Mouse (Mus musculus) CH12.LX (cell line): ENCODE data around the gene Lgals7. TPM values are rescaled to one million over a fixed set of nuclear protein-coding genes. Genes with fewer than 3 reads are reported as not detected.
A peak's percentile ranks its signal among the peaks of the same experiment; 100 is the strongest.

Experiments
- DNase-seq: peaks from one replicate; pipeline ENCODE4 v3.0.0-alpha.2; 2013; ENCODE audit errors: extremely low read depth
- H3K27ac ChIP-seq: 2 replicates; pipeline ENCODE4 v1.5.1; 2012; ENCODE audit warnings: low read depth, mild to moderate bottlenecking, control low read depth, moderate library complexity; ENCODE audit not compliant: insufficient read depth
- H3K27me3 ChIP-seq: replicated peaks from 2 replicates; pipeline ENCODE3; 2012; ENCODE audit warnings: inconsistent platforms
- H3K36me3 ChIP-seq, 2 experiments: replicated peaks in 1 of 2; 2 replicates each; pipeline versions ENCODE3 to v1.6.1; 2012; ENCODE audit warnings: inconsistent platforms in 1 of 2, low read length in 1 of 2, mild to moderate bottlenecking in 1 of 2, mixed read lengths in 1 of 2, moderate library complexity in 1 of 2; ENCODE audit not compliant: control insufficient read depth in 1 of 2, insufficient read depth in 1 of 2
- H3K4me1 ChIP-seq, 2 experiments: 2 replicates each; pipeline ENCODE4 v1.6.1; 2012; ENCODE audit warnings: inconsistent platforms in 1 of 2, moderate library complexity in 1 of 2; ENCODE audit not compliant: insufficient read depth in 2 of 2, control insufficient read depth in 1 of 2
- H3K4me2 ChIP-seq: 2 replicates; pipeline ENCODE4 v1.6.1; 2012; ENCODE audit warnings: low read depth, mild to moderate bottlenecking, control low read depth; ENCODE audit not compliant: poor library complexity, insufficient read depth, severe bottlenecking
- H3K4me3 ChIP-seq, 3 experiments: fragments of 150-350 bp in 1 of 3; sonication (generic) in 1 of 3; replicated peaks in 1 of 3; 2 replicates each; pipeline versions ENCODE3 to v1.5.1; 2011 to 2012; ENCODE audit warnings: low read depth in 2 of 3, low read length in 2 of 3, mild to moderate bottlenecking in 2 of 3, moderate library complexity in 2 of 3, control low read depth in 1 of 3, improper control_type of control experiment in 1 of 3, inconsistent platforms in 1 of 3, mixed read lengths in 1 of 3; ENCODE audit not compliant: poor library complexity in 1 of 3
- H3K79me2 ChIP-seq: replicated peaks from 2 replicates; pipeline ENCODE4 v1.6.1; 2012; ENCODE audit warnings: mild to moderate bottlenecking, moderate library complexity; ENCODE audit not compliant: control insufficient read depth, poor library complexity, insufficient read depth, severe bottlenecking; ENCODE audit errors: extremely low read depth
- H3K9ac ChIP-seq: 2 replicates; pipeline ENCODE4 v1.6.1; 2012; ENCODE audit warnings: low read depth, mild to moderate bottlenecking, control low read depth, moderate library complexity; ENCODE audit not compliant: insufficient read depth
- H3K9me3 ChIP-seq: replicated peaks from 2 replicates; pipeline ENCODE3; 2012; ENCODE audit warnings: low read length, inconsistent platforms, mixed read lengths
- CHD1 ChIP-seq: IDR thresholded peaks from 2 replicates; pipeline ENCODE4 v1.6.1; 2012; ENCODE audit warnings: low read depth, low read length, improper control_type of control experiment, inconsistent platforms
- CTCF ChIP-seq, 2 experiments: IDR thresholded peaks in 1 of 2; conservative IDR thresholded peaks in 1 of 2; 2 replicates each; pipeline ENCODE4 v1.5.1; 2011 to 2012; ENCODE audit warnings: low read depth in 2 of 2, low read length in 2 of 2, improper control_type of control experiment in 1 of 2, inconsistent platforms in 1 of 2, mild to moderate bottlenecking in 1 of 2, moderate library complexity in 1 of 2
- EP300 ChIP-seq: IDR thresholded peaks from 2 replicates; pipeline ENCODE4 v1.6.1; 2011; ENCODE audit warnings: low read length, improper control_type of control experiment
- ETS1 ChIP-seq: conservative IDR thresholded peaks from 2 replicates; pipeline ENCODE4 v1.6.1; 2012; ENCODE audit warnings: low read depth, mild to moderate bottlenecking, inconsistent platforms, low read length, improper control_type of control experiment, moderate library complexity
- IRF4 ChIP-seq: IDR thresholded peaks from 2 replicates; pipeline ENCODE4 v1.6.1; 2014; ENCODE audit warnings: low read depth, mild to moderate bottlenecking, inconsistent platforms, low read length, improper control_type of control experiment
- JUN ChIP-seq: IDR thresholded peaks from 2 replicates; pipeline ENCODE4 v1.6.1; 2011; ENCODE audit warnings: low read depth, mild to moderate bottlenecking, low read length, improper control_type of control experiment, moderate library complexity; ENCODE audit not compliant: insufficient read depth
- MXI1 ChIP-seq: IDR thresholded peaks from 2 replicates; pipeline ENCODE4 v1.6.1; 2011; ENCODE audit warnings: mild to moderate bottlenecking, low read depth, low read length, improper control_type of control experiment
- POLR2A ChIP-seq: IDR thresholded peaks from 2 replicates; pipeline ENCODE4 v1.6.1; 2011; ENCODE audit warnings: low read depth, mild to moderate bottlenecking, improper control_type of control experiment, low read length
- SIN3A ChIP-seq: IDR thresholded peaks from 2 replicates; pipeline ENCODE4 v1.6.1; 2012; ENCODE audit warnings: low read length, improper control_type of control experiment, inconsistent platforms
- TCF12 ChIP-seq: IDR thresholded peaks from 2 replicates; pipeline ENCODE4 v1.6.1; 2014; ENCODE audit warnings: low read depth, mild to moderate bottlenecking, inconsistent platforms, low read length, improper control_type of control experiment
- ZMIZ1 ChIP-seq: IDR thresholded peaks from 2 replicates; pipeline ENCODE4 v1.6.1; 2012; ENCODE audit warnings: low read depth, mild to moderate bottlenecking, inconsistent platforms, low read length, improper control_type of control experiment
- dilution Hi-C: fragments of 300-500 bp; cut with MboI; formaldehyde crosslinking; loops from 2 replicates; pipeline ENCODE4 v1.14.3; 2020; ENCODE audit warnings: low sequenced_read_pairs; ENCODE audit not compliant: extremely low pct_unique_long_range_greater_than_20kb, extremely low pct_ligation_motif_present
- in situ Hi-C: fragments of 300-500 bp; cut with MboI; formaldehyde crosslinking; loops from 3 replicates; pipeline ENCODE4 v1.14.3; 2019; ENCODE audit warnings: low sequenced_read_pairs, low pct_ligation_motif_present, low pct_unique_long_range_greater_than_20kb, mixed read lengths
- polyA plus RNA-seq: library from polyadenylated mRNA; unstranded; fragments of >175 nt; gene quantifications from 2 replicates; pipeline ENCODE4 v1.2.1, GENCODE M21; 2012; ENCODE audit warnings: low read depth; ENCODE audit not compliant: insufficient read length
- total RNA-seq, 2 experiments: library from RNA; depleted of rRNA; stranded (reverse); fragments of 300-350 nt in 1 of 2; fragments of >200 nt in 1 of 2; gene quantifications; 2 replicates each; pipeline ENCODE4 v1.2.3; 2012 to 2014

Gene Lgals7
- total and polyA plus RNA-seq, 3 experiments = not detected

DNA sequence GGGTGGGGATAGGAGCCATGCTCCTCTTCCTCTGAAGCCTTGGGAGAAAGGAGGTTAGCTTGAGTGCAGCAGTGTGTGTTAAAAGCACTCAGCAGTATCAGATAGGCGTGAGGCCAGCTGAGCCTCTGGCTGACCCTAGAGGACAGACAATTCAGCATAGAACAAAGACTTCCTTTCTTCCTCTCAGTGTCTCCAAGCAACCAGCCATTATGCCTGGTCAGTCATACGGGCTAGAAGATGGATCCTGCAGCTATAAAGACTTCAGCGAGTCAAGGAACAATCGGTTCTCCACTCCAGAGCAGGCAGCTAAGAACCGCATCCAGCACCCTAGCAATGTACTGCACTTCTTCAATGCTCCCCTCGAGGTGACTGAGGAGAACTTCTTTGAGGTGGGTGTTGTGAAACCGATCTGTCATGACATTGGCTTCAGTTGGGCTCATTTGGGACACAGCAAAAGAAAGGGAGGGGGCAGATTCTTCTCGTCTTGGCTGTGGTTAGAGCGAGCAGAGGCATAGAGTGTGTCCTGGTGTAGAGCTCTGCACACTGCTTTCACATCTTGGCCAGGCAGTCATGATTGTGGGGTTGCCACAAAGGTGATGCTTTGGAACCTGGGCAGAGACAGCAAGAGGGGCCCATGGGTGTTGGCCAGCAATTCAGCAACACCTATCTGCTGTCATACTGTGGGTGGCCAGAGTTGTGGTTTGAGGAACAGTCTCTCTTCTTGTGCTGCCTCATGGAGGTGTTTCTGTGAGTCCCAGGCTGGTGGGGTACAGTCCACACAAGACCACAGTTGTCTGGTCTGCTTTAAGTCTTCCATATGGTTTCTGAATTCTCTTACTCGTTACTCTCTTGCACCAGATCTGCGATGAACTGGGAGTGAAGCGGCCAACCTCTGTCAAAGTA, 43.0 kb upstream of the Lgals7 start:
- dilution Hi-C loops = no loop called here
- in situ Hi-C loops = no loop called here
- H3K9me3 ChIP-seq = no peaks in the 10 kb centered on the region
- TF ChIP-seq POLR2A (peak; percentile 35; the same call in 1 of the 2 replicates), JUN (no peak), CHD1 (no peak), MXI1 (peak; percentile 12; the same call in 1 of the 2 replicates)
- H3K27me3 ChIP-seq = no peaks in the 10 kb centered on the region
- H3K4me2 ChIP-seq = 0 out of 2 replicates have a peak overlapping the region, but pooled peaks have one; percentile 19
- no peak for DNase-seq
- H3K4me1 ChIP-seq = peaks cover 40 to 89% of the 10 kb centered on the region in 2 experiments
- H3K4me3 ChIP-seq = peak overlapping the region in 2 of 3 experiments; percentile 6 to 14
- no peak overlapping the region; the same call in 1 of the 2 replicates for H3K9ac ChIP-seq
- H3K36me3 ChIP-seq = peaks cover 67 to 75% of the 10 kb centered on the region in 2 experiments
- H3K79me2 ChIP-seq = peaks cover 35% of the 10 kb centered on the region
- H3K27ac ChIP-seq = peak overlapping the region; percentile 90

- TF ChIP-seq CTCF (conservative IDR thresholded peaks at IDR 0.05 in 1 of 2, IDR thresholded peaks at IDR 0.05 in 1 of 2; ENCODE audit: low read depth in 2 of 2, low read length in 2 of 2) (no peak), EP300 (peak; percentile 45; the same call in 1 of the 2 replicates), ETS1 (peak; percentile 62), SIN3A (peak; percentile 62; the same call in 1 of the 2 replicates), TCF12 (0 out of 2 replicates have a peak, but pooled peaks have one; percentile 21), MXI1 (0 out of 2 replicates have a peak, but pooled peaks have one; percentile 13)
- H3K4me2 ChIP-seq = no peak overlapping the region
- H3K36me3 ChIP-seq = peaks cover 59 to 68% of the 10 kb centered on the region in 2 experiments
- peaks cover 36 to 83% of the 10 kb centered on the region in 2 experiments for H3K4me1 ChIP-seq
- H3K79me2 ChIP-seq = peaks cover 29% of the 10 kb centered on the region
- in situ Hi-C loops = no loop called here
- DNase-seq = peak; percentile 82
- H3K27ac ChIP-seq = peak overlapping the region; percentile 90
- dilution Hi-C loops = no loop called here
- no peaks in the 10 kb centered on the region for H3K9me3 ChIP-seq
- no peaks in the 10 kb centered on the region for H3K27me3 ChIP-seq
- no peak overlapping the region for H3K4me3 ChIP-seq
- no peak overlapping the region for H3K9ac ChIP-seq
Observed at GRCm38 (mm10) chr7:28821261-28821831, 42.3 kb upstream of the Lgals7 start.

GRCm38 (mm10) chr7:28822556-28822955, 41.1 kb upstream of the Lgals7 start:
- peaks cover 48 to 56% of the 10 kb centered on the region in 2 experiments for H3K36me3 ChIP-seq
- in situ Hi-C loops (no loop called here), dilution Hi-C loops (no loop called here)
- peaks cover 32 to 75% of the 10 kb centered on the region in 2 experiments for H3K4me1 ChIP-seq
- H3K4me2 ChIP-seq = no peak overlapping the region
- peak overlapping the region; percentile 61 for H3K27ac ChIP-seq
- DNase-seq = no peak
- TF ChIP-seq ZMIZ1 (no peak), EP300 (no peak), IRF4 (no peak), POLR2A (peak; percentile 46; the same call in 1 of the 2 replicates)
- H3K4me3 ChIP-seq = peak overlapping the region in 1 of 3 experiments; percentile 22
- H3K79me2 ChIP-seq = peaks cover 18% of the 10 kb centered on the region
- no peak overlapping the region for H3K9ac ChIP-seq
- no peaks in the 10 kb centered on the region for H3K27me3 ChIP-seq
- no peaks in the 10 kb centered on the region for H3K9me3 ChIP-seq
